Mouse (Mus musculus) kidney, postnatal 0 days (tissue): Measurements from ENCODE around the gene Mcm3ap. TPM values are rescaled to one million over a fixed set of nuclear protein-coding genes. Genes with fewer than 3 reads are reported as not detected.

Experiments used
- ATAC-seq: fragments of 200-750 bp; cut with Nextera tagmentation; replicated peaks from 2 replicates; pipeline ENCODE4 v1.8.0; 2017; ENCODE audit warnings: low read depth, moderate number of reproducible peaks, moderate TSS enrichment, moderate library complexity; ENCODE audit not compliant: low FRiP score
- DNase-seq: peaks from one replicate; pipeline ENCODE4 v3.0.0-alpha.2; 2016; ENCODE audit warnings: low spot score
- H3K27ac ChIP-seq: fragments of 300-500 bp; sonication (generic); 2 replicates; pipeline ENCODE4 v1.5.1; 2014; ENCODE audit warnings: mild to moderate bottlenecking
- H3K27me3 ChIP-seq: fragments of 300-500 bp; sonication (generic); 2 replicates; pipeline ENCODE4 v1.6.1; 2014; ENCODE audit warnings: low read length, mixed read lengths; ENCODE audit not compliant: insufficient read depth
- H3K36me3 ChIP-seq: fragments of 300-500 bp; sonication (generic); 2 replicates; pipeline ENCODE4 v1.6.1; 2014; ENCODE audit warnings: low read length, mixed read lengths; ENCODE audit not compliant: insufficient read depth
- H3K4me1 ChIP-seq: fragments of 300-500 bp; sonication (generic); replicated peaks from 2 replicates; pipeline ENCODE4 v1.6.1; 2014; ENCODE audit warnings: antibody characterized with exemption, low read length, mixed read lengths; ENCODE audit not compliant: insufficient read depth
- H3K4me2 ChIP-seq: fragments of 300-500 bp; sonication (generic); 2 replicates; pipeline ENCODE4 v1.6.1; 2014; ENCODE audit warnings: mild to moderate bottlenecking, low read length, moderate library complexity, mixed read lengths
- H3K4me3 ChIP-seq: fragments of 300-500 bp; sonication (generic); replicated peaks from 2 replicates; pipeline ENCODE4 v1.5.1; 2014; ENCODE audit warnings: low read depth, low read length
- H3K9ac ChIP-seq: fragments of 300-500 bp; sonication (generic); 2 replicates; pipeline ENCODE4 v1.6.1; 2014; ENCODE audit warnings: low read depth, low read length
- H3K9me3 ChIP-seq: fragments of 300-500 bp; sonication (generic); replicated peaks from 2 replicates; pipeline ENCODE4 v1.6.1; 2016; ENCODE audit warnings: low read length, inconsistent platforms, mixed read lengths
- CTCF ChIP-seq: IDR thresholded peaks from 2 replicates; pipeline ENCODE4 v1.5.1; 2016; ENCODE audit warnings: antibody characterized with exemption, low read depth, mild to moderate bottlenecking, moderate library complexity
- WGBS: fragments of 180-500 bp; shearing (Covaris S2); extraction: QIAGEN DNeasy Blood & Tissue Kit; methylation state at CpG from one replicate; pipeline ENCODE4 v1.1.7; 2014; 5-methylcytosine and 5-hydroxymethylcytosine counted together
- polyA plus RNA-seq: library from polyadenylated mRNA; unstranded; fragments of >200 nt; fragmentation: Nextera tagmentation; extraction: Ambion mirVana; gene quantifications from 2 replicates; pipeline ENCODE4 v1.2.1, GENCODE M21; 2015

The Mcm3ap gene
- polyA plus RNA-seq, 1 experiment from 2014 or later, result 41.6 TPM

DNA sequence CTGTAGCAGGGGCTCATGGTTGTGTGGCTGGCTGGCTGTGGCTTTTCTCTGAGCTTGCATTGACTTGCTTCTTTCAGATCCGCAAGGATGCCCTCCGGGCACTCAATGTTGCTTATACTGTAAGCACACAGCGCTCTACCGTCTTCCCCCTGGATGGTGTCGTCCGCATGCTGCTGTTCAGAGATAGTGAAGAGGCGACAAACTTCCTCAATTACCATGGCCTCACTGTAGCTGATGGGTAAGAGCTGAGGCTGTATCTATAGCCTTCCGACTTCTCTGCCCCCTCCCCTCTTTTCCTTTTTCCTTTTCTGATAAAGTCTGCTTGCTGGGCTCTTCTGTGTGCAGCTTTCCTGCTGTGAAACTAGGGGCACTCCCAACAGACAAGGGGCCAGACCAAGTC, 19.5 kb downstream of the Mcm3ap start:
- Histone ChIP-seq H3K4me3 (no peak overlapping the region), H3K36me3 (peaks cover 58% of the 10 kb centered on the region), H3K4me2 (no peak overlapping the region), H3K9ac (no peak overlapping the region), H3K27ac (no peak overlapping the region), H3K4me1 (no peaks in the 10 kb centered on the region), H3K9me3 (no peaks in the 10 kb centered on the region), H3K27me3 (no peaks in the 10 kb centered on the region)
- ATAC-seq, result no peak
- no peak for DNase-seq
- TF ChIP-seq CTCF, result no peak
- WGBS, result 98% methylated on average over 8 of the region's 8 CpGs

GRCm38 (mm10) chr10:76489205-76489604, 20.5 kb downstream of the Mcm3ap start:
- Histone ChIP-seq H3K4me3 (no peak overlapping the region), H3K4me1 (no peaks in the 10 kb centered on the region), H3K27me3 (no peaks in the 10 kb centered on the region), H3K9ac (no peak overlapping the region), H3K27ac (no peak overlapping the region), H3K4me2 (no peak overlapping the region), H3K36me3 (peaks cover 66% of the 10 kb centered on the region), H3K9me3 (no peaks in the 10 kb centered on the region)
- ATAC-seq (no peak), DNase-seq (no peak)
- TF ChIP-seq CTCF, result no peak
- WGBS, result 95% methylated on average over 15 of the region's 15 CpGs

GRCm38 (mm10) chr10:76493527-76493926, 24.8 kb downstream of the Mcm3ap start:
- peaks cover 64% of the 10 kb centered on the region for H3K36me3 ChIP-seq

DNA sequence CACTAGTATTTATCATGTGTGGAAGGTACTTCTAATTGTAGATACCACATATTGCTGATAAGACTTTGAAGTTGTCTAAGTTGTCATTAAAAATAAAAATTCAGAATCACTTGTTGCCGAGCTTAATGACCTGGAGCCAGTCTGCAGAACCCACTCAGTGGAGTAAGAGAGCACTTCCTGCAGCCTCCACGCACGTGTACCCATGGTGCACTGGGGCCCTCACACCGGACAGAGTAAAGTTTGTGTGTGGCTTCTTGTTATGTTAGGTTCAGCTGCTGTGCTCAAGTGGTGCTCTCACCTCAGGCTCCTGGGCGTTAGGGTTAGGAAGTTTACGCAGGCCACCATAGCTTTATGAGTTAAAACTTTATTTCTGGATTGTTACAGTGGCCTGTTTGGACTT, 26.8 kb downstream of the Mcm3ap start:
- H3K27me3 ChIP-seq, result no peaks in the 10 kb centered on the region
- no peaks in the 10 kb centered on the region for H3K4me1 ChIP-seq
- peaks cover 57% of the 10 kb centered on the region for H3K36me3 ChIP-seq
- H3K4me3 ChIP-seq, result no peak overlapping the region
- no peak overlapping the region for H3K27ac ChIP-seq
- ATAC-seq (no peak), DNase-seq (no peak)
- 86% methylated on average over 6 of the region's 6 CpGs for WGBS
- no peak for TF ChIP-seq CTCF
- no peak overlapping the region for H3K4me2 ChIP-seq
- H3K9me3 ChIP-seq, result no peaks in the 10 kb centered on the region
- no peak overlapping the region for H3K9ac ChIP-seq

More at GRCm38 (mm10) chr10:76493527-76493926, 24.8 kb downstream of the Mcm3ap start:
- no peak for ATAC-seq
- Histone ChIP-seq H3K4me1 (no peaks in the 10 kb centered on the region), H3K4me3 (no peak overlapping the region), H3K9me3 (no peaks in the 10 kb centered on the region), H3K27me3 (no peaks in the 10 kb centered on the region), H3K27ac (no peak overlapping the region), H3K9ac (no peak overlapping the region), H3K4me2 (no peak overlapping the region)
- DNase-seq, result no peak
- WGBS, result 75% methylated on average over 1 of the region's 1 CpGs
- TF ChIP-seq CTCF, result no peak

DNA sequence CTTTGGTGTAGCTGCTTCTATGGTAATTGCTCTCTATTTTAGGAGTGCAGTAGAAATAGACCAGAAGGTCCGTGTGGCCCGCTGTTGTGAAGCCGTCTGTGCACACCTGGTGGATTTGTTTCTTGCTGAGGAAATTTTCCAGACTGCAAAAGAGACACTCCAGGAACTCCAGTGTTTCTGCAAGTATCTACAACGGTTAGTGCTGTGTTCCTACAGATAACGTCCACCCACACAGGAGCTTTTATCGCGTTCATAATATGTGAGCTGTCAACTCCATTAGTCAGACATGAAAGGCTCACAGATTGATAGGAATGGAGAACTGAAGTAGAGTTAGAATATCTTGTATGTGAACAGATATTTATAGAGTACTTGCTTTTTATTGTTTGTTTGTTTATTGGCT, 27.6 kb downstream of the Mcm3ap start:
- Histone ChIP-seq H3K4me3 (no peak overlapping the region), H3K27ac (no peak overlapping the region), H3K9ac (no peak overlapping the region), H3K27me3 (no peaks in the 10 kb centered on the region), H3K36me3 (peaks cover 55% of the 10 kb centered on the region), H3K4me2 (no peak overlapping the region), H3K4me1 (no peaks in the 10 kb centered on the region), H3K9me3 (no peaks in the 10 kb centered on the region)
- ATAC-seq (no peak), DNase-seq (no peak)
- 93% methylated on average over 7 of the region's 7 CpGs for WGBS
- TF ChIP-seq CTCF, result no peak

DNA sequence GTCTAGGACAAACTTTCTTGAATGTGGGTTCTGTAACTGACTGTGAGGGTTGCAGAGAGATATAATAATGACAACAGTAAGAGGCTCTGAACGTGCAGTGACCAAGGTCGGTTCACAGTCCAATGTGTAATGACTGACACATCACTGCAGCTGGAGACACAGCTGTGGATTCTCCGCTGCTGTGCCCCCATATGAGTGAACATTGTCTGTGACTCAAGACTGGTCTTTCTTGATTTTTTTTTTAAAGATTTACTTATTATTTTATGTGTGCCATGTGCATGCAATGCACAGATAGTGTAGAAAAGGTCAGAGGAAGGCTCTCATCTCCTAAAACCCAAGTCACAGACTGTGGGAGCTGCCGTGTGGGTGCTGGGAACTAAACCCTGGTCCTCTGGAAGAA, 28.8 kb downstream of the Mcm3ap start:
- DNase-seq (no peak), ATAC-seq (no peak)
- Histone ChIP-seq H3K4me1 (no peaks in the 10 kb centered on the region), H3K4me3 (no peak overlapping the region), H3K36me3 (peaks cover 62% of the 10 kb centered on the region), H3K9me3 (no peaks in the 10 kb centered on the region), H3K27ac (no peak overlapping the region), H3K27me3 (no peaks in the 10 kb centered on the region), H3K4me2 (no peak overlapping the region), H3K9ac (no peak overlapping the region)
- 97% methylated on average over 4 of the region's 4 CpGs for WGBS
- no peak for TF ChIP-seq CTCF

GRCm38 (mm10) chr10:76504271-76504943, 35.7 kb downstream of the Mcm3ap start:
- Histone ChIP-seq H3K36me3 (peaks cover 71% of the 10 kb centered on the region), H3K9me3 (no peaks in the 10 kb centered on the region), H3K27me3 (no peaks in the 10 kb centered on the region), H3K4me1 (no peaks in the 10 kb centered on the region), H3K9ac (no peak overlapping the region), H3K4me3 (no peak overlapping the region), H3K4me2 (no peak overlapping the region), H3K27ac (no peak overlapping the region)
- no peak for ATAC-seq
- no peak for TF ChIP-seq CTCF
- peak; percentile 2 for DNase-seq
- WGBS, result 77% methylated on average over 11 of the region's 11 CpGs
